8 mouse cellular contexts compared by ENCODE assay signal in the genomic region with DNA sequence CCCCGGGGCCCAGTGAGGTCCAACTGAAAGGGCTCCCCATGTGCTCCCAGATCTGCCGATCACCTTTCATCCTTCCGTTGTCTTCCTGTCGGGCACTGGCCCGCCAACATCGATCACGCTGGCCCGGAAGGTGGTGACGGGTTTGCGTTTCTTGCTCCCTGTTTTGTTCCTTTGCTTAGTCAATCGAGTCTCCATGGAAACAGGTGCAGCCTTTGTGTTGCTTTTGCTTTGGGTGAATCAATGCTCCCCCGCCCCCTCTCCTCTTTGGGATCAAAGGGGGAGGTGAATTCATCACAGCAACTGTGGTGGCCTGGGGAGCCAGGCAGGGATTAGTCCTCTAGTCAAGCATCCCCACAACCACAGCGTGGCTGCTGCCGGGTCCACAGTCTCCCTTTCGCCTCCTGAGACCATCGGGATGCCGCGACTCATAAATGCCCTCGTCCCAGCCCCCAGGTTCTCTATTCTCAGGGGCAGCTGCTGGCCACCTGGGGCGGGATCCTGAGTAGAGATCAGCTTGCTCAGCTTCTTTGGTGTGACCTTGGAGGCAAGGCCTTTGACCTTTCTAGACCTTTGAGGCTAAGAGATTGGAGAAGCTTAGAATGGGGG. TPM values are rescaled to one million over a fixed set of nuclear protein-coding genes. Genes with fewer than 3 reads are reported as not detected.
DNase-seq lines count a peak whose midpoint lies in the region; ATAC-seq and TF ChIP-seq lines count a peak whose summit lies in the region.

No protein-coding gene starts in this region.

- H3K9ac ChIP-seq in heart, embryonic 12.5 days = 0 out of 2 replicates have a peak overlapping the region, but pooled peaks have one; percentile 3
- peak overlapping the region; percentile 33 for H3K9ac ChIP-seq in forebrain, postnatal 0 days
- no peak overlapping the region for H3K9ac ChIP-seq in limb, embryonic 15.5 days
- H3K9ac ChIP-seq in stomach, embryonic 14.5 days (replicated peaks; ENCODE audit: low read depth, low read length) = no peak overlapping the region

- TF ChIP-seq CTCF in forebrain, postnatal 0 days (IDR thresholded peaks at IDR 0.05; ENCODE audit: low read depth) = no peak

- 16% methylated on average over 20 of the region's 20 CpGs for WGBS in heart, embryonic 12.5 days
- 5% methylated on average over 20 of the region's 20 CpGs for WGBS in forebrain, postnatal 0 days
- 24% methylated on average over 20 of the region's 20 CpGs for WGBS in limb, embryonic 15.5 days
- WGBS in stomach, embryonic 14.5 days = 16% methylated on average over 20 of the region's 20 CpGs

- intact Hi-C loops in heart, postnatal 36 days (cut with DNase I) = loop anchor here (2.0 kb wide), 1 partner anchor 41 kb away; no protein-coding TSS in a partner anchor

- H3K4me3 ChIP-seq in heart, embryonic 12.5 days = no peak overlapping the region
- H3K4me3 ChIP-seq in forebrain, postnatal 0 days (ENCODE audit: low read depth, low read length) = peak overlapping the region; percentile 5; the same call in 1 of the 2 replicates
- no peak overlapping the region for H3K4me3 ChIP-seq in limb, embryonic 15.5 days
- no peak overlapping the region for H3K4me3 ChIP-seq in stomach, embryonic 14.5 days (ENCODE audit: low read depth, low read length)

- 0 out of 2 replicates have a peak, but pooled peaks cover 4% of the 10 kb centered on the region for H3K9me3 ChIP-seq in heart, embryonic 12.5 days (replicated peaks)
- no peaks in the 10 kb centered on the region for H3K9me3 ChIP-seq in forebrain, postnatal 0 days (ENCODE audit: low read length)
- no peaks in the 10 kb centered on the region for H3K9me3 ChIP-seq in limb, embryonic 15.5 days
- H3K9me3 ChIP-seq in stomach, embryonic 14.5 days (ENCODE audit: control insufficient read depth, low read depth, low read length) = no peaks in the 10 kb centered on the region

- H3K36me3 ChIP-seq in heart, embryonic 12.5 days = peaks cover 5% of the 10 kb centered on the region; the same call in 1 of the 2 replicates
- H3K36me3 ChIP-seq in forebrain, postnatal 0 days (ENCODE audit: insufficient read depth) = no peaks in the 10 kb centered on the region
- H3K36me3 ChIP-seq in limb, embryonic 15.5 days = peaks cover 3% of the 10 kb centered on the region; the same call in 1 of the 2 replicates
- H3K36me3 ChIP-seq in stomach, embryonic 14.5 days (ENCODE audit: control insufficient read depth, insufficient read depth, low read length) = no peaks in the 10 kb centered on the region

- DNase-seq in heart, postnatal 36 days = no peak
- peak; percentile 73 for DNase-seq in WW6 (ENCODE audit: low read depth, low spot score)
- DNase-seq in forebrain, postnatal 0 days = peak; percentile 81
- no peak for DNase-seq in ovary, postnatal 14 days (ENCODE audit: low spot score)
- DNase-seq in spleen, adult 12 weeks (ENCODE audit: low spot score) = no peak

- peaks cover 37% of the 10 kb centered on the region for H3K4me1 ChIP-seq in heart, embryonic 12.5 days (replicated peaks)
- peaks cover 26% of the 10 kb centered on the region for H3K4me1 ChIP-seq in forebrain, postnatal 0 days (ENCODE audit: insufficient read depth)
- peaks cover 46% of the 10 kb centered on the region for H3K4me1 ChIP-seq in limb, embryonic 15.5 days
- peaks cover 27% of the 10 kb centered on the region; the same call in 1 of the 2 replicates for H3K4me1 ChIP-seq in stomach, embryonic 14.5 days (ENCODE audit: control insufficient read depth, insufficient read depth, low read length)

- peak overlapping the region; percentile 49 for H3K4me2 ChIP-seq in heart, embryonic 12.5 days
- H3K4me2 ChIP-seq in forebrain, postnatal 0 days (ENCODE audit: low read depth) = peak overlapping the region; percentile 40
- H3K4me2 ChIP-seq in limb, embryonic 15.5 days = no peak overlapping the region
- peak overlapping the region; percentile 11; the same call in 1 of the 2 replicates for H3K4me2 ChIP-seq in stomach, embryonic 14.5 days (replicated peaks; ENCODE audit: low read depth, low read length)

- no peaks in the 10 kb centered on the region for H3K27me3 ChIP-seq in heart, embryonic 12.5 days (replicated peaks)
- H3K27me3 ChIP-seq in forebrain, postnatal 0 days (ENCODE audit: insufficient read depth, low read length) = no peaks in the 10 kb centered on the region
- H3K27me3 ChIP-seq in limb, embryonic 15.5 days = peaks cover 5% of the 10 kb centered on the region; the same call in 1 of the 2 replicates
- H3K27me3 ChIP-seq in stomach, embryonic 14.5 days (ENCODE audit: control insufficient read depth, insufficient read depth, low read length) = no peaks in the 10 kb centered on the region

- H3K27ac ChIP-seq in heart, embryonic 12.5 days (ENCODE audit: poor library complexity, severe bottlenecking) = no peak overlapping the region
- peak overlapping the region; percentile 85 for H3K27ac ChIP-seq in forebrain, postnatal 0 days (ENCODE audit: low read depth, low read length)
- 0 out of 2 replicates have a peak overlapping the region, but pooled peaks have one; percentile 3 for H3K27ac ChIP-seq in limb, embryonic 15.5 days
- H3K27ac ChIP-seq in stomach, embryonic 14.5 days (ENCODE audit: low read length) = peak overlapping the region; percentile 63

- ATAC-seq in heart, embryonic 12.5 days (ENCODE audit: insufficient number of reproducible peaks, low FRiP score) = no peak
- peak; percentile 89 for ATAC-seq in forebrain, postnatal 0 days
- ATAC-seq in limb, embryonic 15.5 days (ENCODE audit: insufficient number of reproducible peaks, low FRiP score, low TSS enrichment, low read depth) = no peak
- 0 out of 2 replicates have a peak, but pooled peaks have one; percentile 7 for ATAC-seq in stomach, embryonic 14.5 days (ENCODE audit: insufficient number of reproducible peaks, insufficient read depth, low FRiP score, low read depth)

RNA-seq across cellular contexts. Expression of a gene that starts 41.5 kb away (rescaled TPM):
- polyA plus RNA-seq in heart, embryonic 12.5 days (2016; fragmentation: Nextera tagmentation; extraction: Ambion mirVana) = 20.7 and 22.9 TPM in 2 replicates
- 10 to 100 TPM; 47.9 to 54.2 TPM for total RNA-seq in heart, postnatal 36 days (2021)
- total RNA-seq in forebrain, postnatal 0 days (2014; rRNA removed) = 28.9 and 34.7 TPM in 2 replicates
- 22.0 and 34.6 TPM in 2 replicates for polyA plus RNA-seq in forebrain, postnatal 0 days (2015; fragmentation: Nextera tagmentation; extraction: Ambion mirVana)
- 28.1 and 32.1 TPM in 2 replicates for polyA plus RNA-seq in limb, embryonic 15.5 days (2015; fragmentation: Nextera tagmentation; extraction: Ambion mirVana)
- 21.7 and 24.9 TPM in 2 replicates for polyA plus RNA-seq in stomach, embryonic 14.5 days (2014; fragmentation: Nextera tagmentation; extraction: Ambion mirVana)

Comparison
In these comparisons a context has a peak if more than half of its experiments do, and no peak if none do; other contexts are left out.
1. ATAC-seq: peak in forebrain, postnatal 0 days (single experiment) and stomach, embryonic 14.5 days (single experiment); none in heart, embryonic 12.5 days (single experiment) and limb, embryonic 15.5 days (single experiment).
2. H3K9ac ChIP-seq: peak in heart, embryonic 12.5 days (single experiment) and forebrain, postnatal 0 days (single experiment); none in limb, embryonic 15.5 days (single experiment) and stomach, embryonic 14.5 days (single experiment).
3. DNase-seq: peak in WW6 (single experiment) and forebrain, postnatal 0 days (single experiment); none in heart, postnatal 36 days (0 of 2), ovary, postnatal 14 days (single experiment) and spleen, adult 12 weeks (single experiment).